ENCODE assay signal across 9 mouse cellular contexts in the genomic region with DNA sequence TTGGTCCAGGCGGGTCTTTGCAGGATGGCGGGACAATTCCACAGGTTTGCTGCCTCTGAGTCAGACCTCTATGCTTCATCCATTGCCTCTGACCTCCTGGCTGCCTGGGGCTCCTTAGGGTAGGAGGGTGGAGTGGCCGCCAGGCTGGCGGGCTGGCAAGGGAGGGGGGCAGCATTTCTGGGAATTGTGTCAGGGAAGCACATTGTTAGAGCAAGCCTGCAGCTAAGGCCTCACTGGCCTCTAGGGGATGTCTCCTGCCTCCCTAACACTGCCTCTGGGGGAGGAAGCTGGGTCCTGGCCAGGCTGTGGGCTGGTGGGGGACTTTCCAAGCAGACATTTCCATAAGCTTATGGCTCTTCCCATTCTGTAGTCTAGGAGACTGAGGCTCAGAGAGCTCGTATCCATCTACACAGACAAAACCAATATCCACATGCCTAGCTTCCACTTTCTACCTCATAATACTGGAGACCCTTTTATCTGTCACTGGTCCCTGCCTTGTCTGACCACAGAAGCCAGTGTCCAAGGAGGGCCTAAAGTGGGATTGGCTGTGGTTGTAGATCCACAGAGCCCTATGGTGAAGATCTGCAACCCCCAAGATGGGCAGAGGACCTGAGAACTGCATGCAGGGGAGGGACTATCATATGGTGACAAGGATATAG. TPM values are rescaled to one million over a fixed set of nuclear protein-coding genes. Genes with fewer than 3 reads are reported as not detected.
DNase-seq lines count a peak whose midpoint lies in the region; ATAC-seq and TF ChIP-seq lines count a peak whose summit lies in the region.
"Had no signal": no experiment of that assay in that cellular context is flagged by ENCODE, and none has a peak within 500 bp of the region (broad histone marks: within the 10 kb centered on the region; RNA-seq: fewer than 3 reads in every experiment).

No protein-coding gene starts in this region.

- no peak overlapping the region for H3K4me3 ChIP-seq in neural tube, embryonic 13.5 days
- no peak overlapping the region for H3K4me3 ChIP-seq in kidney, embryonic 14.5 days (ENCODE audit: low read length)
- no peak overlapping the region for H3K4me3 ChIP-seq in midbrain, postnatal 0 days (ENCODE audit: low read depth, low read length)

- H3K4me2 ChIP-seq in neural tube, embryonic 13.5 days: no peak overlapping the region
- H3K4me2 ChIP-seq in kidney, embryonic 14.5 days (replicated peaks; ENCODE audit: low read depth, low read length): no peak overlapping the region
- H3K4me2 ChIP-seq in midbrain, postnatal 0 days (ENCODE audit: low read depth, low read length, poor library complexity, severe bottlenecking): no peak overlapping the region

- H3K9ac ChIP-seq in neural tube, embryonic 13.5 days: no peak overlapping the region
- no peak overlapping the region for H3K9ac ChIP-seq in kidney, embryonic 14.5 days (ENCODE audit: low read depth, low read length)
- no peak overlapping the region for H3K9ac ChIP-seq in midbrain, postnatal 0 days (replicated peaks; ENCODE audit: low read length, poor library complexity, severe bottlenecking)

- H3K27ac ChIP-seq in neural tube, embryonic 13.5 days (replicated peaks): peak overlapping the region; percentile 62; the same call in 1 of the 2 replicates
- peak overlapping the region; percentile 5; the same call in 1 of the 2 replicates for H3K27ac ChIP-seq in kidney, embryonic 14.5 days (ENCODE audit: low read depth, low read length)
- no peak overlapping the region for H3K27ac ChIP-seq in midbrain, postnatal 0 days (ENCODE audit: low read depth, low read length)

- TF ChIP-seq CTCF in midbrain, postnatal 0 days (IDR thresholded peaks at IDR 0.05): peak; percentile 12; the same call in 1 of the 2 replicates

- no peak for ATAC-seq in neural tube, embryonic 13.5 days (ENCODE audit: low read depth)
- ATAC-seq in kidney, embryonic 14.5 days (ENCODE audit: low FRiP score, low TSS enrichment): no peak
- no peak for ATAC-seq in midbrain, postnatal 0 days (ENCODE audit: low FRiP score)
- ATAC-seq in cerebellum, adult (ENCODE audit: insufficient number of reproducible peaks, low FRiP score, low TSS enrichment): no peak

- no peaks in the 10 kb centered on the region for H3K36me3 ChIP-seq in neural tube, embryonic 13.5 days
- H3K36me3 ChIP-seq in kidney, embryonic 14.5 days (ENCODE audit: control insufficient read depth, insufficient read depth, low read length): no peaks in the 10 kb centered on the region
- no peaks in the 10 kb centered on the region for H3K36me3 ChIP-seq in midbrain, postnatal 0 days (ENCODE audit: insufficient read depth, low read length)

- no peak for DNase-seq in neural tube, embryonic 10.5 days (ENCODE audit: extremely low spot score, low spot score)
- DNase-seq in heart, adult 18-20 months: peak; percentile 59 to 88
- no peak for DNase-seq in midbrain, postnatal 0 days (ENCODE audit: low spot score)
- DNase-seq in thymus, postnatal 10 days (ENCODE audit: low spot score in 2 of 2): no peak
- DNase-seq in cerebellum, adult 18-20 months: no peak

- peaks cover 51% of the 10 kb centered on the region for H3K4me1 ChIP-seq in neural tube, embryonic 13.5 days (replicated peaks)
- H3K4me1 ChIP-seq in kidney, embryonic 14.5 days (ENCODE audit: control insufficient read depth, insufficient read depth, low read length): peaks cover 15% of the 10 kb centered on the region
- peaks cover 11% of the 10 kb centered on the region; the same call in 1 of the 2 replicates for H3K4me1 ChIP-seq in midbrain, postnatal 0 days (ENCODE audit: insufficient read depth, low read length)

- WGBS in neural tube, embryonic 13.5 days: 65% methylated on average over 5 of the region's 5 CpGs
- WGBS in kidney, embryonic 14.5 days: 76% methylated on average over 5 of the region's 5 CpGs
- WGBS in midbrain, postnatal 0 days: 60% methylated on average over 5 of the region's 5 CpGs

- H3K27me3 ChIP-seq in neural tube, embryonic 13.5 days: peaks cover 16% of the 10 kb centered on the region
- peaks cover 15% of the 10 kb centered on the region for H3K27me3 ChIP-seq in kidney, embryonic 14.5 days (ENCODE audit: control insufficient read depth, insufficient read depth, low read length)
- H3K27me3 ChIP-seq in midbrain, postnatal 0 days (ENCODE audit: insufficient read depth, low read length): peaks cover 8% of the 10 kb centered on the region

- H3K9me3 ChIP-seq in neural tube, embryonic 13.5 days: no peaks in the 10 kb centered on the region
- no peaks in the 10 kb centered on the region for H3K9me3 ChIP-seq in kidney, embryonic 14.5 days (ENCODE audit: control insufficient read depth, low read length)
- no peaks in the 10 kb centered on the region for H3K9me3 ChIP-seq in midbrain, postnatal 0 days (ENCODE audit: low read length)

RNA-seq across cellular contexts. Expression of gene Tcea2, which starts 2.9 kb away (rescaled TPM):
- polyA plus RNA-seq in neural tube, embryonic 13.5 days (2015; fragmentation: Nextera tagmentation; extraction: Ambion mirVana): 33.9 and 37.8 TPM in 2 replicates
- 1 to 10 TPM; 5.1 to 5.8 TPM for total RNA-seq in heart, adult 18-20 months (2021)
- polyA plus RNA-seq in kidney, embryonic 14.5 days (2014; fragmentation: Nextera tagmentation; extraction: Ambion mirVana): 24.5 and 24.8 TPM in 2 replicates
- 50.8 and 54.4 TPM in 2 replicates for total RNA-seq in midbrain, postnatal 0 days (2014; rRNA removed)
- polyA plus RNA-seq in midbrain, postnatal 0 days (2015; fragmentation: Nextera tagmentation; extraction: Ambion mirVana): 61.9 and 68.2 TPM in 2 replicates

RNA-seq across cellular contexts. Expression of gene Sox18, which starts 5.8 kb away (rescaled TPM):
- polyA plus RNA-seq in neural tube, embryonic 13.5 days (2015; fragmentation: Nextera tagmentation; extraction: Ambion mirVana): 18.9 and 22.2 TPM in 2 replicates
- 10 to 100 TPM; 38.7 to 49.6 TPM for total RNA-seq in heart, adult 18-20 months (2021)
- polyA plus RNA-seq in kidney, embryonic 14.5 days (2014; fragmentation: Nextera tagmentation; extraction: Ambion mirVana): 36.8 and 40.5 TPM in 2 replicates
- total RNA-seq in midbrain, postnatal 0 days (2014; rRNA removed): 8.3 and 15.4 TPM in 2 replicates
- polyA plus RNA-seq in midbrain, postnatal 0 days (2015; fragmentation: Nextera tagmentation; extraction: Ambion mirVana): 9.2 and 11.2 TPM in 2 replicates

RNA-seq across cellular contexts. Expression of gene Rgs19, which starts 16.6 kb away (rescaled TPM):
- 42.7 and 49.2 TPM in 2 replicates for polyA plus RNA-seq in neural tube, embryonic 13.5 days (2015; fragmentation: Nextera tagmentation; extraction: Ambion mirVana)
- 1 to 10 TPM; 7.4 to 7.7 TPM for total RNA-seq in heart, adult 18-20 months (2021)
- polyA plus RNA-seq in kidney, embryonic 14.5 days (2014; fragmentation: Nextera tagmentation; extraction: Ambion mirVana): 70.8 and 71.9 TPM in 2 replicates
- 51.2 and 65.2 TPM in 2 replicates for total RNA-seq in midbrain, postnatal 0 days (2014; rRNA removed)
- polyA plus RNA-seq in midbrain, postnatal 0 days (2015; fragmentation: Nextera tagmentation; extraction: Ambion mirVana): 63.6 and 69.4 TPM in 2 replicates

RNA-seq across cellular contexts. Expression of gene Gm29797, which starts 20.4 kb away (rescaled TPM):
- not detected in 2 replicates for polyA plus RNA-seq in neural tube, embryonic 13.5 days (2015; fragmentation: Nextera tagmentation; extraction: Ambion mirVana)
- total RNA-seq in heart, adult 18-20 months (2021): not detected
- polyA plus RNA-seq in kidney, embryonic 14.5 days (2014; fragmentation: Nextera tagmentation; extraction: Ambion mirVana): 0.63 TPM in 1 of 2 replicates, not detected in the other
- total RNA-seq in midbrain, postnatal 0 days (2014; rRNA removed): not detected in 2 replicates
- polyA plus RNA-seq in midbrain, postnatal 0 days (2015; fragmentation: Nextera tagmentation; extraction: Ambion mirVana): not detected in 2 replicates

RNA-seq across cellular contexts. Expression of gene Lkaaear1, which starts 21.0 kb away (rescaled TPM):
- polyA plus RNA-seq in neural tube, embryonic 13.5 days (2015; fragmentation: Nextera tagmentation; extraction: Ambion mirVana): not detected in 2 replicates
- total RNA-seq in heart, adult 18-20 months (2021): not detected
- not detected in 2 replicates for polyA plus RNA-seq in kidney, embryonic 14.5 days (2014; fragmentation: Nextera tagmentation; extraction: Ambion mirVana)
- not detected in 2 replicates for total RNA-seq in midbrain, postnatal 0 days (2014; rRNA removed)
- not detected in 2 replicates for polyA plus RNA-seq in midbrain, postnatal 0 days (2015; fragmentation: Nextera tagmentation; extraction: Ambion mirVana)
- polyA plus RNA-seq: large intestine, adult 2 months had no signal

Comparison
In these comparisons a context has a peak if more than half of its experiments do, and no peak if none do; other contexts are left out.
1. DNase-seq: peak in heart, adult 18-20 months (2 of 2); none in neural tube, embryonic 10.5 days (single experiment), midbrain, postnatal 0 days (single experiment), thymus, postnatal 10 days (0 of 2) and cerebellum, adult 18-20 months (0 of 2).